Mouse (Mus musculus) right cerebral cortex, postnatal 4 days (tissue): ENCODE results near the gene Arid4a.
A peak's percentile ranks its signal among the peaks of the same experiment; 100 is the strongest.
"Not testable (repeated sequence)": the region's sequence is repeated elsewhere in the genome, so short reads cannot be mapped to it uniquely, and the experiment has no call there.

Source experiments
- DNase-seq: peaks from one replicate; pipeline ENCODE4 v3.0.0-alpha.2; 2022

Arid4a gene

DNA sequence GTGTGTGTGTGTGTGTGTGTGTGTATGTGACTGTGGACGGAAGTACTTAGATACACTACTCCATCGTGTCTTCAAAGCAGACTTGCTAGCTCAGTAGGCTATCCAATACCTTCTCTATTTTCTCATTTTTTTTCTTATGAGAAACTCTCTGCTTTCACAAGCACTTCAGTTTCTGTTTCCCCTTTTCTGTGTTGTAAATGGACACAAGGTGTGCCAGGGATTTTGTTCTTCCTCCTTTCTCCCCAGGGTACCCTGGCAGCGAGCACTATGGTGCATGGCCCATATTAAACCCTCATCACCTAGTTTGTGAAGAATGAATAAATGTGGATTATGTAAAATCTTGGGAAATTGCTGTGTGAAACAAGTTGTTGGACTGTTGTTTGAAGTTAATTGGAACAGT is 39.7 kb downstream of the Arid4a start:
- no peak for DNase-seq

DNA sequence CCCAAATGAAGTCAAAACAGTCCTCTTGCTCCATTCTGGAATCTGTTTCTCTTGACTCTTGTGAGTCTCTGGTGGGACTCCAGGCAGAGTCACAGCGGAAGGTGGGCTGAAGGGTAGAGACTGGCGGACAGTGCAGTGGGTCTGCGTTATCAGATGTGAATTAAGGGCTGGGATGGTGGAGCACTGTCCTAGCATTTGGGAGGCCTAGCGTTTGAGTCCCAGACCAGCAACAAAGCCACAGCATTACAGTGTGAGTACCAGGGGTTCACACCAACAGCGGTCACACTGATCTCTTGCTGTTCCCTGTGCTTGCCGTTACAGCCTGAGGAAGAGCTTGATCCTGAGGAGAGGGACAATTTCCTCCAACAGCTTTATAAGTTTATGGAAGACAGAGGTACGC is 44.0 kb downstream of the Arid4a start:
- DNase-seq = no peak

DNA sequence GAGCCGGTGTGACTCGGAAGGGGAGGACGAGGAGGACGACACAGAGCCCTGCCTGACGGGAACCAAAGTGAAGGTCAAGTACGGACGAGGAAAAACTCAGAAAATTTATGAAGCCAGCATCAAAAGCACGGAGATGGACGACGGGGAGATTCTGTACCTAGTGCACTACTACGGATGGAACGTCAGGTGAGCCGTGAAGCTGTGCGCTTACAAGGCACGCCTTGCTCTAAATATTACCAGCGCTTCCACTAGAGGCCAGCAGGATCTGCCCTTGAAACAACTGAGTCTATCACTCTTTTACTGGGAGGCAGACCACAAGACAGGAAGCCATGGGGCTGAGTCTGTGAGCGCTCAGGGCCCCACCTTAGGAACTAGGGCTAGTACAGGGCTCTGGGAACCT is 54.1 kb downstream of the Arid4a start:
- no peak for DNase-seq

DNA sequence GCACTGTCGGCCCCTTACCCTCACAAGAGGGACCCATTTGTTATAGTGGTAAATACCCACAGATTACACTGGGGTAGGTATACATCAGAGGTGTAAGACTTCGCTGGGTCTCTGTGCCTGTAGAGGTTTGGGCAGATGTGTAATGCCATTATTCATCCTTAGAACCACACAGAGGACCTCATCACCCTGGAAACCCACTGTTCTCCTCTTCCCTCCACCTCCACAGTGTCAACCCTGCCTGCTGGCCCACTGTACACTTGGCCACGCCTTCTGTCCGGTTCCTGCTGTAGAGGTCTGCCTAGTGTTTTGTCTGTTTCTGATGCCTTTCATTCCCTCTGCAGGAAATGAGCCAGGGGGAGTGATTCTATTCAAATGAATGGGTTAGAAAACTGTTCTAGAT is 56.3 kb downstream of the Arid4a start:
- no peak for DNase-seq

DNA sequence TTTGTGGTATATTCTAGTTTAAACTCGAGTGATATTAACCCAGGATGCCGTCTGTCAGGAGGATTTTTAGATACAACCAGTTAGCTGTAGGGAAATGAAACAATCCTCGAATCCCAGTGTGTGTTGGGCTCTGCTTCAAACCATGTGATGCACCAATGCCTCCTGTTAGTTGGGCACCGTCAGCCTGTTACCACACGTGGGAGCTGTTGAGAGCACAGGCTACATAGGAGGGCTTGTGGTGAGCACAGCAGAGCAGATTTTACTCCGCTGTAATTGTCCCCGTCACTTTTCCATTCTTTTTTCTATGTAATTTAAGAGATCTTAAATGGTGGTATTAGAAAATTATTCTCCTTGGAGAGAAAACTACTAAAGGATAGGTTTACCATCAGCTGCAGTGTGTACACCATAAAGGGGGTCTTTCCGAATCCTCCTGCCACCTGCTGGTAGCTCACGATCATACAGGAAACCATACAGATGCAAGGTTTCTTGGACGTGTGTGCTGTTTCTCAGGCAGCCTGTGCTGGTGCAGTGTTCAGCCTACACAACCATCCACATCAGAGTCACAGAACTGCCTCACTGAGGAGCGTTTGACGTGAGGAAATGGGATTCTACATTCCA is 57.4 kb downstream of the Arid4a start:
- DNase-seq = no peak

DNA sequence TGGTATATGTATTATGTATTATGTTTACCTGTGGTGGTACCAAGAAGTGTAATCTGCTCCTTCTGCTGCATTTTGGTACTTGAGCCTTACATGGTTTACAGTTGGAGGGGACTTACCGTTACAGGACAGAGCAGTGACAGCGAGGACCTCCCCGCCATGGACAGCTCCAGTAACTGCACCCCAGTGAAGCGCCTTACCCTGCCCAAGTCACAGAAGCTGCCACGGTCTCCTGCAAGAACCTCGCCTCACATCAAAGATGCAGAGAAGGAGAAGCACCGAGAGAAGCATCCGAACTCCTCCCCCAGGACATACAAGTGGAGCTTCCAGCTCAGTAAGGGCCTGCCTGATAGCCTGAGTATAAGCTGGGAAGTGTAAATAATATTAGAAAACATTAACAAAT is 70.5 kb downstream of the Arid4a start:
- no peak for DNase-seq

DNA sequence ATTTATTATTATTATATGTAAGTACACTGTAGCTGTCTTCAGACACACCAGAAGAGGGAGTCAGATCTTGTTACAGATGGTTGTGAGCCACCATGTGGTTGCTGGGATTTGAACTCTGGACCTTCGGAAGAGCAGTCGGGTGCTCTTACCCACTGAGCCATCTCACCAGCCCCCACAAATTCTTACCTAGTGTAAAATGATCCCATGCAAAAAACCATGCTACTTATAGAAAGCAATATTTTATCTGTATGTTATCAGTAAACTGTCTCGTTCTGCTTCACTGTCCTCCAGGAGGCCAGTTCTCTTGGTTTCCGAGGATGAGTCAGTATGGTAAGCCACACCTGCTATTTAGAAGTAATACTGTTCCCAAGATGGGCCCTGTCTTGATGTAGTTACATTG is 88.5 kb downstream of the Arid4a start:
- DNase-seq = not testable (repeated sequence)

DNA sequence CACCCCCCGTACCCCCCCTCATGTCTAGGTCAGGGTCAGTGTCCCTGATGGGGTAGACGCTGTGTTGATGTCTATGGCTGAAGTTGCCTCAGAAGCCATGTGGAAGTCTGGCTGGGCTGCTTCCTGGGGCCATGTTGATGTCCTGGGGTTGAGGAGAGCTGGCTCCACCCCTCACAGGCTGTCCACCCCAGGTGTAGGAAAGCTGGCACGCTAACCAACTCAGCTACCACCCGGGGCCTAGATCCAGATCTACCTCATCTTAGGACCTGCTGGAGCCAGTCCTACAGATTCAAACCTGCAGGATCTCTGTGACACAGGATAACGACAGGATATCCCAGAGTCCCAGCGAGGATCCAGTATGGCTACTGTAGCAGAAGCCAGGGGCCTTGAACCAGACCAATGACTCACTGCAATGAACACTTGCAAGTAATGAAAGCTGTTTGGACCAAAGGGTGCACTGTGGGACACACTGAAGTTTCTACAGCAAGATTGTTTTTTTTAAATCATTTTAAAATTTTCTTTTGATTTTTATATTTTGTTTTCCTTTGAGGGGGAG is 91.5 kb downstream of the Arid4a start:
- DNase-seq = no peak

DNA sequence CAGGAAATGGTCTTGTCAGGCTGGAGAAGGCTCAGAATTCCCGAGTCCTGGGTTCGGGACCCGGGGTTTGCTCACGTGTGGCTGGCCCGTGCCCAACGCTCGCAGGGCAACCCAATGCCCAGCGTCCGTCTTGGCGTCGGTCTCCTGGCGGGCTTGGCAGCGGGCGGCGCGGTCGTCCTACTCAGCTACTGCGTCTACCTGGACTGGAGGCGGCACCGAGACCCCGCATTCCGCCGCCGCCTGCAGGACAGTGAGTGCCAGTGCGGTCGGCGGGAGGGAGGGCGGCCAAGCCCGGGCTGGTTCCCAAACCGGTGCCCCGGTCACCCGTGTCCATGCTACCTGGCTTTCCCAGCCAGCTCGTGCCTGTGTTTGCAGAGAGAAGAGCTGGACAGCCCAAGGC is 95.5 kb downstream of the Arid4a start, which contains the start of gene Tomm20l:
Tomm20l (plus strand) TSS at position 98 of the 400 bp plus-strand sequence.
- DNase-seq = no peak

DNA sequence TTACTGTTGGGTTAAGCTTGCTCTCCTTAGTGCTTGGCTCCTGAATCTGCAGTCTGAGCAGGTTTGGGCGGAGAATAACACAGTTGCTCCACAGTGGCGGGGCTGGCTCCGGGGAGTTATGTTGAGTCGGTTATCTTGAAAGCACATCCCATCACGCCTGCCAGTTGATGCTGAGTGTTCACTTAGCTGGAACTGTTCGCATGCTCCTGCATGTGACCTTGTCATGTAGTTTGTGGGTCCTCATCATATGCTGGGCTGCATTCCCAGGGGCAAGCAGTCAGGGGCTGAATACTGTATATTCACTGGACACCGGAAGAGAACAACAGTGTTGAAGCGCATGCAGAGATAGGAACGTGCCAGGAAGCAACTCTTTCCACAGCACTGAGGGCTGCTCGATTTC is 97.3 kb downstream of the Arid4a start:
- DNase-seq = no peak

DNA sequence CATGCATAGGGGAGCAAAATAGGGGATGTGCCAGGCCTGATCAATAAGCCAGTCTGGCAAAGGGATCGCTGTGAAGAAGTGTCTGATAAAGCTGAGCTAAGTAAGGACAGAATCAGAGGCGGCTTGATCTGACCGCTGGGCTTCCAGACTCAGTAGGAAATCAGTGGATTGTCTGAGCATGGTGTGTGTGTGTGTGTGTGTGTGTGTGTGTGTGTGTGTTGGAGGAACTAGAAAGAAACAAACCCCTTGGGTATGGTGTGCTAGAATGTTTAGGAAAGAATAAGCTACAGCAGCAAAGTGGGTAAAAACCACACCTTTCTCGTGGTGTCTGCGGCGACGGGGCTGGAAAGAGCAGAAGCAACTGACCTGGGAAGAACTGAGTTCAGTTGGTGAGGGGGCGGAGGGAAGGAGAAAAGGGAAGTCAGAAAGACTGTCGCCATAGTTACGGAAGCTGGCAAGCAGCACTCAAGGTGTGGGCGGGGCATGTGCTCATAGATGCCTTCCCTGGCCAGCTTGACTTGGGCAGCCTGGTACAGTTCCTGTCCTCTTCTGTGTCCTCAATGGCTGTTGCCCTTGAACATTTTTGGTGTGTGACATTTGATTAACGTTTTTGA is 98.0 kb downstream of the Arid4a start:
- DNase-seq = peak; percentile 16

DNA sequence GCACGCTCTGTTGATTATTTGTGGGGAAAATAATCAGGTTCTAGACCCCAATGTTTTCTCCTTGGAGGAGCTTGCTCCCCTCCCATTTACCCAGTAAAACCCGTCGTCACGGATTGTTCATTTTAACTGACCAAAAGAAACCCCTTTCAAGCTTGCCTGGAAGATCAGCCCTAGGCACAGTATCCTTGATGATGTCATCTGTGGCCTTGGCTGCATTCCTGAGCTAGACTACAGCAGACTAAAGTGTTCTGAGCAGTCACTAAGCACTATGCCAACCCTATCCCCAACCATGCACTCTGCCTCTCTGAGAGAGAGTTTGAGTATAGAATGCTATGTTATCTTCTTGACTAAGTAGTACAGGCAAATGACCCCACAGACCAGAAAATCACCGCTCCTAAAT is 100.6 kb downstream of the Arid4a start:
- no peak for DNase-seq

DNA sequence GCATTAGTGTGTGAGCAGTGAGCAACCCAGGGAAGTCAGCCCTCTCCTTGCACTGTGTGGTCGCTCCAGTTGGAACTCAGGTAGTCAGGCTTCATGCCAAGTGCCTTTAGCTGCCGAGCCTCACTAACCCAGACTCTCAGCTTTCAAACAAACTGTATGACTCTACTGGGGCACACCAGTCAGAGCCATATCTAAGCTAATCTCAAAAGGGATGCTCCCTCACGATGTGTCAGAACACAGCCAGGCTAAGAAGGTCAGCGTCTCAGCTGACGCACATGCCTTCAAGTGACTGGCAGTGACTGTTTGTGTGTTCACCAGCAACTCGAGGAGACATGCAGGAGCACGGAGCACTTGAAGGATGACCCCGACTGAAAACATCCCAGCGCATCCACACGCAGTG is 106.9 kb downstream of the Arid4a start:
- DNase-seq = no peak

DNA sequence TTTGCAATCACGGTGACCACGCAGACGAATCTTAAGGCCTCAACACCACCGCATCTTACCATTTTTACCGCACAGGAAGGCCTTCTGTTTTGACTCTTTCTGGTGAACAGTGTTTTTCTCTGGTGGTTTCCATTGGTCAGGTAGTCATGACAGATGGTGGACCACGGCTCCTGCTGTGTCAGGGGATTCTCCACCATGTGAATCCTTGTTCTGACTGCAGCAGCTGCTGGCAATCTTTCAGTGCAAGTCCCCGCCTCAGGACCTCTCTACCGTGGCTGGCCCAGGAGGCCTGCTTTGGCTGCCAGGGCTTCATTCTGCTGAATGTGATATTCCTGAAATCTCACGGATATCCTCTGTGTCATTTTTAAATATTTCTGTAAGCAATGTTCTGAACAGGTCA is 107.5 kb downstream of the Arid4a start:
- no peak for DNase-seq

DNA sequence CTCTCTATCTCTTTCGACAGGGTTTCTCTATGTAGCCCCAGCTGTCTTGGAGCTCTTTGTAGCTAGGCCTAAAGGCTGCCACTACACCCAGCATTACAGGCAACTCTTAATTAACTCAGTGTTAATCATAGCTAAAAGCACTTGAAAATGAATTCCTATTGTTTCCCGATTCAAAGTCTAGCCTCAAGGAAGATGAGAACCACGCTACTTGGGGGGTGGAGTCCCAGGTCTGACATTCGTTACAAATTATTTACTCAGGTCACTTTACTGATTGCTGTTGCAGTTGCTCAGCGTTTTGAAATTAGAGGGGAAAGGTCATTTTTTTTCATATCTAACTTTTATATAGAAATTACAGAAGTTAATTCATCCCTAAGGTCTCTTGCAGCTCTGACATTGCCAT is 119.8 kb downstream of the Arid4a start:
- DNase-seq = no peak

DNA sequence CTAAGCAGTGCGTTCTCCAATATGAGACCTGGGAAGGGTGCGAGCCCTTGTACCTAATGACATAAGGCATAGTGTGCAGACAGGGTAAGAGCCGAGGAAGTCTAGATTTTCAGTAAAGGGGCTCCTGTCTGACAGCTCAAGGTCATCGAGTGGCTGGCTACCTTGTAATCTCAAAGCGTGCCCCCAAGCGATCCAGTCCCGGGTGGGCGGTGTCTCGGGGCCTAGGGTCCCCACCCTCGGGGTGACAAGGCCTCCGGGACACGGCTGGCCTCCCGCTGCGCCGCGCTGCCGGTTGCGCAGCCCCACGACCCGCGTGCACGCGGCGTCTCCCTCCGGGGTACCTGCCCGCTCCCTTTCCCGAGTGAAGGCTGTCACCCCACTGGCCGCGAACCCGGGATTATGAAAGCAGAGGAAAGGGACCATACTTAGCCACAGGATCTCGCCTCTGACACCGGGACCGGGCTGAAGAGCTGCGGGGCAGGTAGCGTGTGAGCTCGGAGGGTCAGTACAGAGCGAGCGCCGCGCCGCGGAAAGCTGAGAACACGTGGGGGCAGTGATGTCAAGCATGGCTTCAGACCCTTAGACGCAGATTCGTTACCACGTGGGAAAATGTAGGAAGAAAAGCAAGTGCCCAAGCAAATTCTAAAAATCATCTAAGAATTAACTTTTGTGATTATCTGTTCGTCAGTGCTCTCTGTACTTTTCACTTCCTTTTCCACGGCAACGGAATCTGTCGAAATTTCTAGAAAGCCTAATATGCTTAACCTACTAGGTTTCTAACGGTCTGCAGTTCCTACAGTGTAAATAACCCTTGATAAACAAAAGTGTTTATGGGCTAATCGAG is 120.6 kb downstream of the Arid4a start, which contains the start of the genes Timm9 and 2700049A03Rik:
Timm9 (minus strand) TSS at position 555 of the 844 bp plus-strand sequence.
2700049A03Rik (plus strand) TSS at position 719 of the 844 bp plus-strand sequence.
- peak; percentile 71 for DNase-seq

DNA sequence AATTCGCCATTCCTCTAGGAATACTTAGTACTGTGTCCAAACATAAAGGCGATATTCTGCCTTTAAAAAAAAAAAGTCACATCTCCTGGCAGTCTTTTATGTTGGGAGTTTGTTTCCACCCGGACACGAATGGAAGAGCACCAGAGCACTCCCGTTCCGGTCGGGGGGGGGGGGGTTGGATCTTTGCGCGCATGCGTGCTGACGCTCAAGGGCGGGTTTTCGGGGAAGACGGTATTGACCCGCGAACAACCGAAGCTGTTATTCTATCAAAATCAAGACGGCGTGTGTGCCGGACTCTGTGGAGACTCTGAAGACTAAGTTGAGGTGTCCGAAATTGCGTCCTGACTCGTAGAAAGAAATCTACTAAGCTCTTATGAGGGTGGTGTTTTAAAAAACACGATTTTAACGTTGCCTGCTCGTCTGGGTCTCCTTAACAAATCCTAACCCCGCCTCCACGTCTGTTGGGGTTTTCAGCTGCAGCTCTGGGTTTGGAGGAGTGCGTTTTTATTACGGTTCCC is 121.2 kb downstream of the Arid4a start:
- DNase-seq = peak; percentile 88

DNA sequence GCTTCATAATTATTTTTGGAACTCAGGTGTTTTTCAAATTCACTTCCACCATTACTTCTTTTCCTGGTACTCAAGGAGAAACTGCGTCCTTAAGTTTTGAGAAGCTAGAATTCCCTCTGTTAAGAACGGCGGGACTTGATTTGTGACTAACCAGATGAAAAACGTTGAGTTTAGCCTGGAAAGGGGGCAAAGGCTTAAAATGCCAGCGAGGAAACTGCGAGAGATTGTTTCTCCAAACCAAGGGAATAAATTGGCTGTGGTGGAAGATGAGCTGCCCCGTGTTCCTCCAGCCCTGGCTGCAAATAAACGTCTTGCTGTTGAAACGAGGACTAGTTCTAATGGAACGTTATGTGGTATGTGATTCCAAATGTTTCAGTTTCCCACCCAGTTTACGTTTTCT is 121.9 kb downstream of the Arid4a start:
- DNase-seq = no peak

DNA sequence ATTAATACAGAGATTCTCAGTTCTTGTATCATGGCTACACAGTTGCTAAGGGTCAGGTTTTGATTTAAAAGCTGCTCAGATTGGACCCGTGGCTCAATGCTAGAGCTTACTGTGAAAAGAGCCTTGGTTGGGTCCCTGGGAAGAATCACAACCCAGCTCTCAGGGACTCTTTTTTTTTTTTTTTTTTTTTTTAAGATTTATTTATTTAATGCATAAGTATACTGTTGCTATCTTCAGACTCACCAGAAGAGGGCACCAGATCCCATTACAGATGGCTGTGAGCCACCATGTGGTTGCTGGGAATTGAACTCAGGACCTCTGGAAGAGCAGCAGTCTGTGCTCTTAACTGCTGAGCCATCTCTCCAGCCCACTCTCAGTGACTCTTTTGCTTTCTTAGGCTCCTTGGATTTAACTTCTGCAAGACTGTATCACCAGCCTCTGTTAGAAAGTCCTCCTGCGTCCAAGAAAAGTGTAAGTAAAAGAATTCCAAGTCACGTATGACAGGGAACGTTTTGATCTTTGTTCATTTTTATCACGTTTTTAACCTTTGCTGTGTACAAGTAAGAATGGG is 123.6 kb downstream of the Arid4a start:
- DNase-seq = no peak

DNA sequence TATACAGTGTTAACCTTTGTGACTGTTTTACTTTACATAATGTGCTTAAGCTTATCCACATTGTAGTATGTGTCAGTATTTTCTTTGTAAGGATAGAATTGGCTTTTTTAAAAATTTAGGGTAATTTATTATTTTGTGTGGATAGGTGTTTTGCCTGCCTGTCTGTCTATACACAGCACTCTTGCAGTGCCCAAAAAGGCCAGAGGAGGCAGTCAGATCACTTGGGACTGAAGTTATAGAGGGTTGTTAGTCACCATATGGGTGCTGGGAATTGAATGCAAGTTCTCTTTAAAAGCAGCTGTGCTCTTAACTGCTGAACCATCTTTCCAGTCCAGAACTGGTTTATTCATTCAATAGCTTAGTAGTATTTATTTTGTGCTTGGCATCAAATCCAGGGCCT is 125.4 kb downstream of the Arid4a start:
- no peak for DNase-seq

DNA sequence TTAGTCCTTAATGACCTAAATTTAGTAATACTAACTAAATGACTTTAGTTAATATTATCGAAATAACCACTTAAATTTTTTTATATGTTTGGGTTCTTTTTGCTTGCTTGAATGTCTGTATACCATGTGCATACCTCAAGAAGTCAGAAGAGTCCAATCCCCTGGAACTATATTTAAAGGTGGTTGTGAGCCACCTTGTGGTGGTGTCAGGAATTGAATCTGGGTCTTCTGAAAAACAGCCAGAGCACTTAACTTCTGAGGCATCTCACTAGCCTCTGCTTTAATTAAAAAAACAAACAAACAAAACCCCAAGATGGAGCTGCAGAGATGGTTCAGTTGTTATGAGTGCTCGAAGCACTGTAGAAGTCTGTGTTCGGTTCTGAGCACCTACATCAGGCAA is 131.9 kb downstream of the Arid4a start:
- peak; percentile 31 for DNase-seq
